ENCODE assay signal across 8 mouse cellular contexts in genomic region chr17:36836874-36837647, GRCm38 (mm10). TPM values are rescaled to one million over a fixed set of nuclear protein-coding genes. Genes with fewer than 3 reads are reported as not detected.
A peak's percentile ranks its signal among the peaks of the same experiment; 100 is the strongest.
DNase-seq lines count a peak whose midpoint lies in the region; ATAC-seq lines count a peak whose summit lies in the region.

Trim26 (plus strand) TSS chr17:36837134.

- DNase-seq in c-Kit-negative CD71-positive TER-119-positive erythroid progenitor cells, embryonic 14.5 days (ENCODE audit: low read depth, low spot score), result peak; percentile 93
- peak; percentile 94 for DNase-seq in fibroblast of lung, adult 2 months (ENCODE audit: low read depth)
- peak; percentile 99 for DNase-seq in kidney, postnatal 14 days
- DNase-seq in liver, embryonic 13.5 days, result peak; percentile 94
- peak; percentile 93 for DNase-seq in neural tube, embryonic 10.5 days (ENCODE audit: extremely low spot score, low spot score)

- H3K4me1 ChIP-seq in heart, embryonic 14.5 days (ENCODE audit: control insufficient read depth in 2 of 2, insufficient read depth in 2 of 2, low read length in 2 of 2), result peaks cover 6 to 15% of the 10 kb centered on the region in 2 experiments; a peak in 3 of 4 replicates
- H3K4me1 ChIP-seq in liver, embryonic 13.5 days (replicated peaks), result peaks cover 47% of the 10 kb centered on the region
- peaks cover 12% of the 10 kb centered on the region for H3K4me1 ChIP-seq in stomach, embryonic 16.5 days (ENCODE audit: control insufficient read depth, insufficient read depth, low read length)

- H3K4me2 ChIP-seq in heart, embryonic 14.5 days (ENCODE audit: low read length), result peak within 1 kb of the TSS; percentile 78
- H3K4me2 ChIP-seq in liver, embryonic 13.5 days, result peak within 1 kb of the TSS; percentile 87
- H3K4me2 ChIP-seq in stomach, embryonic 16.5 days (ENCODE audit: low read depth, low read length), result peak within 1 kb of the TSS; percentile 69

- H3K9ac ChIP-seq in heart, embryonic 14.5 days (ENCODE audit: low read length), result peak within 1 kb of the TSS; percentile 88
- peak within 1 kb of the TSS; percentile 79 for H3K9ac ChIP-seq in liver, embryonic 13.5 days
- H3K9ac ChIP-seq in stomach, embryonic 16.5 days (ENCODE audit: low read length), result peak within 1 kb of the TSS; percentile 95

- no peaks in the 10 kb centered on the region for H3K27me3 ChIP-seq in heart, embryonic 14.5 days (ENCODE audit: control insufficient read depth, insufficient read depth, low read length)
- peaks cover 18% of the 10 kb centered on the region; the same call in 1 of the 2 replicates for H3K27me3 ChIP-seq in liver, embryonic 13.5 days
- no peaks in the 10 kb centered on the region for H3K27me3 ChIP-seq in stomach, embryonic 16.5 days (ENCODE audit: control insufficient read depth, insufficient read depth, low read length)

- ATAC-seq in CD4-positive, CD25-positive, alpha-beta regulatory T cell, adult 4 months, result peak; percentile 95
- peak; percentile 99 for ATAC-seq in heart, embryonic 14.5 days (ENCODE audit: insufficient number of reproducible peaks, insufficient read depth, low FRiP score, low read depth)
- peak; percentile 98 for ATAC-seq in liver, embryonic 13.5 days (ENCODE audit: low read depth)
- peak; percentile 98 for ATAC-seq in stomach, embryonic 16.5 days (ENCODE audit: insufficient read depth, low FRiP score)

- H3K27ac ChIP-seq in heart, embryonic 14.5 days (replicated peaks in 1 of 2; ENCODE audit: control insufficient read depth in 1 of 2, insufficient read depth in 1 of 2, low read depth in 2 of 2, low read length in 2 of 2), result peak within 1 kb of the TSS; percentile 83 to 93
- H3K27ac ChIP-seq in liver, embryonic 13.5 days, result peak within 1 kb of the TSS; percentile 78
- H3K27ac ChIP-seq in stomach, embryonic 16.5 days (ENCODE audit: low read length), result peak within 1 kb of the TSS; percentile 98

- WGBS in heart, embryonic 14.5 days, result 0% methylated on average over 55 of the region's 58 CpGs
- WGBS in liver, embryonic 13.5 days (ENCODE audit: insufficient replicate concordance), result 1% methylated on average over 58 of the region's 58 CpGs
- 0% methylated on average over 55 of the region's 58 CpGs for WGBS in stomach, embryonic 16.5 days

- peak within 1 kb of the TSS; percentile 65 to 75 for H3K4me3 ChIP-seq in heart, embryonic 14.5 days (ENCODE audit: control insufficient read depth in 1 of 2, insufficient read depth in 1 of 2, low read depth in 1 of 2, low read length in 2 of 2)
- peak within 1 kb of the TSS; percentile 78 for H3K4me3 ChIP-seq in liver, embryonic 13.5 days (replicated peaks)
- H3K4me3 ChIP-seq in stomach, embryonic 16.5 days (replicated peaks; ENCODE audit: low read length), result peak within 1 kb of the TSS; percentile 86

- H3K36me3 ChIP-seq in heart, embryonic 14.5 days (ENCODE audit: control insufficient read depth, insufficient read depth, low read length), result 0 out of 2 replicates have a peak, but pooled peaks cover 3% of the 10 kb centered on the region
- H3K36me3 ChIP-seq in liver, embryonic 13.5 days, result no peaks in the 10 kb centered on the region
- H3K36me3 ChIP-seq in stomach, embryonic 16.5 days (ENCODE audit: control insufficient read depth, insufficient read depth, low read length), result no peaks in the 10 kb centered on the region

- H3K9me3 ChIP-seq in heart, embryonic 14.5 days (ENCODE audit: control insufficient read depth, low read length), result no peaks in the 10 kb centered on the region
- no peaks in the 10 kb centered on the region for H3K9me3 ChIP-seq in liver, embryonic 13.5 days (replicated peaks)
- no peaks in the 10 kb centered on the region for H3K9me3 ChIP-seq in stomach, embryonic 16.5 days (replicated peaks; ENCODE audit: control insufficient read depth, low read length)

RNA-seq across cellular contexts. Expression of gene Trim26, which starts in this region (rescaled TPM):
- 10 to 100 TPM; 76.3 to 99.4 TPM for polyA plus RNA-seq in CD4-positive, CD25-positive, alpha-beta regulatory T cell, adult 4 months (2017; shearing (Covaris generic))
- polyA plus RNA-seq in heart, embryonic 14.5 days (2014; fragmentation: Nextera tagmentation; extraction: Ambion mirVana), result 17.6 and 18.8 TPM in 2 replicates
- polyA plus RNA-seq in liver, embryonic 13.5 days (2015; fragmentation: Nextera tagmentation; extraction: Ambion mirVana), result 12.1 and 12.4 TPM in 2 replicates
- polyA plus RNA-seq in stomach, embryonic 16.5 days (2015; fragmentation: Nextera tagmentation; extraction: Ambion mirVana), result 39.9 and 41.3 TPM in 2 replicates

Comparison
In these comparisons a context has a peak if more than half of its experiments do, and no peak if none do; other contexts are left out.
1. Peak in every context shown above with its lines: DNase-seq, ATAC-seq, H3K4me3 ChIP-seq and H3K27ac ChIP-seq.